Mouse (Mus musculus): ENCODE data around the gene Litaf. TPM values are rescaled to one million over a fixed set of nuclear protein-coding genes. Genes with fewer than 3 reads are reported as not detected.
"Not testable (repeated sequence)": the region's sequence is repeated elsewhere in the genome, so short reads cannot be mapped to it uniquely, and the experiment has no call there.

Gene Litaf
- polyA plus RNA-seq, 1 experiment from 2014 or later: 71.6 TPM

DNA sequence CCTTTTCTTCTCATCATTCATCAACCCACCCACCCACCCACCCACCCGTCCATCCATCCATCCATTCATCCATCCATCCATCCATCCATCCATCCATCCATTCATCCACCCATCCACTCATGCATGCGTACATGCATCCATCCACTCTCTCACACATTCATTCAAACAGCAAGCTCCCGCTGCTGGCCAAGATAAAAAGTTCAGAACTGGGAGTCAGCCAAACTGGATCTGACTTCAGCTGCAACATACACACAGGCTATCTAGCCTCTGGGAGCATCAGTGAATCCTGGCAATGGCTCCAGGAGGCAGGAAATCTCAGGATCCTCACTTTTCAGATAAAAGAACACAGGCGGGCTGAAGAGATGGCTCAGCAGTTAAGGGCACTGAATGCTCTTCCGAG lies 42.3 kb downstream of the Litaf start:
- Histone ChIP-seq H3K27me3 (ENCODE audit: control insufficient read depth, insufficient read depth, low read length) (no peaks in the 10 kb centered on the region), H3K27ac (ENCODE audit: low read depth, low read length) (no peak overlapping the region), H3K4me3 (ENCODE audit: low read depth, low read length) (no peak overlapping the region), H3K9ac (ENCODE audit: low read depth, low read length) (no peak overlapping the region), H3K9me3 (ENCODE audit: control insufficient read depth, low read length) (no peaks in the 10 kb centered on the region), H3K4me1 (replicated peaks; ENCODE audit: control insufficient read depth, insufficient read depth, low read length) (no peaks in the 10 kb centered on the region), H3K36me3 (ENCODE audit: control insufficient read depth, insufficient read depth, low read length) (no peaks in the 10 kb centered on the region), H3K4me2 (replicated peaks; ENCODE audit: low read depth, low read length) (no peak overlapping the region)
- DNase-seq (ENCODE audit: low spot score) (no peak), ATAC-seq (ENCODE audit: low FRiP score) (no peak)
- 86% methylated on average over 5 of the region's 5 CpGs for WGBS

DNA sequence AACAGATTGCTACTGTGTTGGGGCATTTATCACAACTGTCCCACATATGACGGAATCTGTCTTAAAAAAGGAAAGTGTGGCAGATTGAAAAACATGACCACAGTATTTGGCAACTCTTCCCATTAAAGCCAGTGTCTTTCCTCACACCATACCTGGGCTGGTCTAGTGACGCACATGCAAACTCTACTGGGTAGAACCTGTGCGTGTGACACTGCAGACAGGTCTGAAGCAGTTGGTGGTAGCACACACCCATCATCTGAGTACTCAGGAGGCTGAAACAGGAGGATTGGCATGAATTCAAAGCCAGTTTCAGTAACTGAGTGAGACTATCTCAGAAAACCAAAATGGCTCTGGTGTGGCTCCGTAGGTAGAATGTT lies 43.9 kb downstream of the Litaf start:
- no peak overlapping the region for H3K27ac ChIP-seq (ENCODE audit: low read depth, low read length)
- no peak overlapping the region for H3K9ac ChIP-seq (ENCODE audit: low read depth, low read length)
- H3K36me3 ChIP-seq (ENCODE audit: control insufficient read depth, insufficient read depth, low read length): no peaks in the 10 kb centered on the region
- no peak for ATAC-seq (ENCODE audit: low FRiP score)
- H3K4me2 ChIP-seq (replicated peaks; ENCODE audit: low read depth, low read length): no peak overlapping the region
- H3K27me3 ChIP-seq (ENCODE audit: control insufficient read depth, insufficient read depth, low read length): no peaks in the 10 kb centered on the region
- DNase-seq (ENCODE audit: low spot score): no peak
- no peak overlapping the region for H3K4me3 ChIP-seq (ENCODE audit: low read depth, low read length)
- WGBS: 88% methylated on average over 4 of the region's 4 CpGs
- no peaks in the 10 kb centered on the region for H3K9me3 ChIP-seq (ENCODE audit: control insufficient read depth, low read length)
- H3K4me1 ChIP-seq (replicated peaks; ENCODE audit: control insufficient read depth, insufficient read depth, low read length): no peaks in the 10 kb centered on the region

DNA sequence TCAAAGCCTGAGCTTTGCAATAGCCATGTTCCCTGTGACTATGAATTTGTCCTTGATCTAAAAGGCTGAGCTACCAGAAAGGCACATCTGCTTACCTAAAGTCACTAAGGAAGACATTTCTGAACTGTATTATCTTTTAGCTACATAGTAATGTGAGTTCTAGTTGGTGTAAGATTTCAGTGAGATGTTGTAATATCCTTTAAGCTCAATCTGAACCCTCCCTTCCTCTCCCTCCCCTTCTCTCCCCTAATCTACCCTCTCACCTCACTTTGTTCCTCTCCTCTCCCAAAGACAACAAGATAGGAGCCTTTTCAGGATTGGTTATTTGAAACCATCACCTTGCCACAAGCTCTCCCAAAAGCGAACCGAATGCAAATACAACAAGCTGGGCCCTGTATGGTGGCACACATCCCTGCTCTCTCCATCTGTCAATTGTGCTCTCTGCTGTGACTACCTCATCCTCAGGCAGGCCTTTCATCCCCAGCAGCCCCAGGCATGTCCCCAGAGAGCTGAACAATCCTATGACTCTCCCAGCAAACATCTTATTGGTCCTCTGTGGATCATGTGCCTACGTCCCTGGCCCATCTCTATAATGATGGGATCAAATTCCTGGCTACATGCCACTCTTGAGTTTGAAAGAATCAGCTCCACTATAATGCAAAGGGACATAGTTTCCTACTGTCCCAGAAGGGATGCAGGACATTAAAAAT lies 44.4 kb downstream of the Litaf start:
- H3K27me3 ChIP-seq (ENCODE audit: control insufficient read depth, insufficient read depth, low read length): no peaks in the 10 kb centered on the region
- DNase-seq (ENCODE audit: low spot score) (peak; percentile 27), ATAC-seq (ENCODE audit: low FRiP score) (peak; percentile 68)
- WGBS: 72% methylated on average over 3 of the region's 3 CpGs
- H3K9me3 ChIP-seq (ENCODE audit: control insufficient read depth, low read length): no peaks in the 10 kb centered on the region
- H3K27ac ChIP-seq (ENCODE audit: low read depth, low read length): no peak overlapping the region
- no peak overlapping the region for H3K9ac ChIP-seq (ENCODE audit: low read depth, low read length)
- no peak overlapping the region for H3K4me2 ChIP-seq (replicated peaks; ENCODE audit: low read depth, low read length)
- no peak overlapping the region for H3K4me3 ChIP-seq (ENCODE audit: low read depth, low read length)
- H3K4me1 ChIP-seq (replicated peaks; ENCODE audit: control insufficient read depth, insufficient read depth, low read length): no peaks in the 10 kb centered on the region
- H3K36me3 ChIP-seq (ENCODE audit: control insufficient read depth, insufficient read depth, low read length): no peaks in the 10 kb centered on the region

DNA sequence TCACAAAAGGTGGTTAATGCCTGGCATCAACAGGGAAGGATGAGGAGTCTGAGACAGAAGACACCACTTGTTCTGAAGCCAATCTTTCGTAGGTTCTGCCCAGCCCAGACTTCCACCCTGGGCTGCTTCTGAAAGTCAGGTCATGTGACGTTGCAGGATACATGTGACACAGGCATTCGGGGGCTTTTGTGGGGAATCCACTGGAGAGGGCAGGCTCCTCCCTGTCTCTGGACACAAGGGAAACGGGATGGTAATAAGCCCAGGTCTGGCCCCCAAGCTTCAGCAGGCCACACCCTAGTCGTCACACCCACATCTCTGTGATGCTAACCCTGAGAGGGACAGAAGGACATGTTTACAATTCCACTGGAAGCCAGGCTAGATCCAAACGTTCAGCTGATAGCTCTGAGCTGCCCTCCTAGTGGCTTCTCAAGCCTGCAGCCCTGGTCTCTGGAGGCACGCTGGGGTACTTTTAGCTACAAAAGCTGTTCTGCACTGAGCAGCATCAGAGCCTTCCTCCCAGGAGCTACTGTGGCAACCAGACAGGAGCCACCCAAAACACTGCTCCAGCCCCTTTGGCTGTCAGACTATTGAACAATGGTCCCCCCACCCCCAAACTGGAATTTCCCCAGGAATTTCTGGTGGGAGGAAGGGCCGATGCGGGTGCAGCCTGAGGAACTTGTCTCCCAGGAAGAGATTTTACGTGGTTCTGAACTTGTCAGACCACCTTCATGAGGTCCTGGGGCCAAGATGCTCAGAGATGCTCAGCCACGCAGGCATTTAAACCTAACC lies 48.0 kb downstream of the Litaf start:
- Histone ChIP-seq H3K4me1 (replicated peaks; ENCODE audit: control insufficient read depth, insufficient read depth, low read length) (no peaks in the 10 kb centered on the region), H3K4me3 (ENCODE audit: low read depth, low read length) (no peak overlapping the region), H3K9me3 (ENCODE audit: control insufficient read depth, low read length) (no peaks in the 10 kb centered on the region), H3K4me2 (replicated peaks; ENCODE audit: low read depth, low read length) (no peak overlapping the region), H3K36me3 (ENCODE audit: control insufficient read depth, insufficient read depth, low read length) (no peaks in the 10 kb centered on the region), H3K27ac (ENCODE audit: low read depth, low read length) (no peak overlapping the region), H3K27me3 (ENCODE audit: control insufficient read depth, insufficient read depth, low read length) (no peaks in the 10 kb centered on the region), H3K9ac (ENCODE audit: low read depth, low read length) (no peak overlapping the region)
- DNase-seq (ENCODE audit: low spot score): no peak
- 61% methylated on average over 11 of the region's 11 CpGs for WGBS
- ATAC-seq (ENCODE audit: low FRiP score): no peak

DNA sequence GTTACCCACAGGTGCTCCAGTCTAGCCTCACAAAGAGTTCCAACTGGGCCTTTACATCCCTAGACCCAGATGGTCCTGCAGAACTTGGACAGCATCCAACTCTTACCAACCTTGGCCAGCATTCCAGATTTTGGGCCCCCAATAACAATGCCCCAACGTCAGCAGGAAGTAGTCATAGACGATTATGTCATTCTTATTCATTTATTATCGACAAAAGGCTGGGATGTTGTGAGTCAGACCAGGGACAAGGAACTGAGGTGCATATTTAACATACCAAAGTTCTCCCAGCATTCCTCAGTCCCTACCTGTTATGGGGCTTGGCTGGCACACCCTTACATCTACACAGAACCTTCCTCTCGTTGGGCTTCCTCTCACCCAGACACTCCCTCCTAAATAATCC lies 49.6 kb downstream of the Litaf start:
- Histone ChIP-seq H3K4me2 (replicated peaks; ENCODE audit: low read depth, low read length) (no peak overlapping the region), H3K9me3 (ENCODE audit: control insufficient read depth, low read length) (no peaks in the 10 kb centered on the region), H3K4me1 (replicated peaks; ENCODE audit: control insufficient read depth, insufficient read depth, low read length) (no peaks in the 10 kb centered on the region), H3K4me3 (ENCODE audit: low read depth, low read length) (no peak overlapping the region), H3K27me3 (ENCODE audit: control insufficient read depth, insufficient read depth, low read length) (no peaks in the 10 kb centered on the region), H3K27ac (ENCODE audit: low read depth, low read length) (no peak overlapping the region), H3K36me3 (ENCODE audit: control insufficient read depth, insufficient read depth, low read length) (no peaks in the 10 kb centered on the region), H3K9ac (ENCODE audit: low read depth, low read length) (no peak overlapping the region)
- DNase-seq (ENCODE audit: low spot score): no peak
- WGBS: 88% methylated on average over 4 of the region's 4 CpGs
- ATAC-seq (ENCODE audit: low FRiP score): no peak

DNA sequence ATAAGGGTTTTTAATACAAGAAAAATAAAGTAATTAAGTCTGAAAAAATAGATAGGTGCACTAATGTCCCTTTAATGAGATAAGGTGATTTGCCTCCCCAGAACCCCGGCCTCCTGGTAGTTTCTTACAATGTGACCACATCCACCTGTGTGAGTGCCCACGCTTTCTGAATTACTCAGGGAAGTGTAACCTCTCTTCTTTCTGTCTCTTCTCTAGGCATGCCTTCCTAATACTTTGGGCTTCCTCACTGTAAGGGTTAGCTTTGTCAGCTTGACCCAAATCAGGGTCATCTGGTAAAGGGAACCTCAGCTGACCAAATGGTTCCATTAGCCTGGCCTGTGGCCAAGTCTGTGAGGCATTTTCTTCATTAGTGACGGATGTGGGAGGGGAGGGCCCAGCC lies 51.5 kb downstream of the Litaf start:
- no peak overlapping the region for H3K4me3 ChIP-seq (ENCODE audit: low read depth, low read length)
- no peak overlapping the region for H3K9ac ChIP-seq (ENCODE audit: low read depth, low read length)
- no peak overlapping the region for H3K4me2 ChIP-seq (replicated peaks; ENCODE audit: low read depth, low read length)
- no peak for DNase-seq (ENCODE audit: low spot score)
- no peaks in the 10 kb centered on the region for H3K9me3 ChIP-seq (ENCODE audit: control insufficient read depth, low read length)
- no peaks in the 10 kb centered on the region for H3K27me3 ChIP-seq (ENCODE audit: control insufficient read depth, insufficient read depth, low read length)
- WGBS: 89% methylated on average over 3 of the region's 3 CpGs
- no peak for ATAC-seq (ENCODE audit: low FRiP score)
- no peaks in the 10 kb centered on the region for H3K4me1 ChIP-seq (replicated peaks; ENCODE audit: control insufficient read depth, insufficient read depth, low read length)
- H3K27ac ChIP-seq (ENCODE audit: low read depth, low read length): no peak overlapping the region
- no peaks in the 10 kb centered on the region for H3K36me3 ChIP-seq (ENCODE audit: control insufficient read depth, insufficient read depth, low read length)

DNA sequence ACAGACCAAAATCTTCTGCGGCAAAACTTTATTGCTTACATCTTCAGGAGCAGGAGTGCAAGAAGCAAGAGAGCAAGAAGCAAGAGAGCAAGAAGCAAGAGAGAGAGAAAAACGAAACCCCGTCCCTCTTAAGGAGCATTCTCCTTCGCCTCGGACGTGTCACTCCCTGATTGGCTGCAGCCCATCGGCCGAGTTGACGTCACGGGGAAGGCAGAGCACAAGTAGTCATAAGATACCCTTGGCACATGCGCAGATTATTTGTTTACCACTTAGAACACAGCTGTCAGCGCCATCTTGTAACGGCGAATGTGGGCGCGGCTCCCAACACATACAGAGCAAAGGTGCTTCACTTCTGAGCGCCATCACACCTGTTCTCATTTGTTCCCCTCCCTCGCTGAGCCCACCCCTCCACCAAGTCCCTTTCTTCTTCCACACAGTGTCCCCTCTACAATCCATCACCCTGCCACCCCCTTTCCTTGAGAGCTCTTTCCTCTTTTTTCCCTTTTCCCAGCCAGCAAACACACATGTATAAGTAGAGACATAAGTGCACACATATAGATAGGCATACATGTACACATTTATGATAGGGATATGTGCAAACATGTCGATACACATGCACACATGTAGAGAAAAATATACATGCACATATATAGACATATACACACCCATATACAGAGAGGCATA lies 52.4 kb downstream of the Litaf start:
- H3K27ac ChIP-seq (ENCODE audit: low read depth, low read length); H3K9ac ChIP-seq (ENCODE audit: low read depth, low read length); ATAC-seq (ENCODE audit: low FRiP score); H3K36me3 ChIP-seq (ENCODE audit: control insufficient read depth, insufficient read depth, low read length); H3K9me3 ChIP-seq (ENCODE audit: control insufficient read depth, low read length); H3K4me3 ChIP-seq (ENCODE audit: low read depth, low read length); H3K4me2 ChIP-seq (replicated peaks; ENCODE audit: low read depth, low read length); H3K4me1 ChIP-seq (replicated peaks; ENCODE audit: control insufficient read depth, insufficient read depth, low read length); H3K27me3 ChIP-seq (ENCODE audit: control insufficient read depth, insufficient read depth, low read length); DNase-seq (ENCODE audit: low spot score): not testable (repeated sequence)
- 91% methylated on average over 11 of the region's 19 CpGs for WGBS

DNA sequence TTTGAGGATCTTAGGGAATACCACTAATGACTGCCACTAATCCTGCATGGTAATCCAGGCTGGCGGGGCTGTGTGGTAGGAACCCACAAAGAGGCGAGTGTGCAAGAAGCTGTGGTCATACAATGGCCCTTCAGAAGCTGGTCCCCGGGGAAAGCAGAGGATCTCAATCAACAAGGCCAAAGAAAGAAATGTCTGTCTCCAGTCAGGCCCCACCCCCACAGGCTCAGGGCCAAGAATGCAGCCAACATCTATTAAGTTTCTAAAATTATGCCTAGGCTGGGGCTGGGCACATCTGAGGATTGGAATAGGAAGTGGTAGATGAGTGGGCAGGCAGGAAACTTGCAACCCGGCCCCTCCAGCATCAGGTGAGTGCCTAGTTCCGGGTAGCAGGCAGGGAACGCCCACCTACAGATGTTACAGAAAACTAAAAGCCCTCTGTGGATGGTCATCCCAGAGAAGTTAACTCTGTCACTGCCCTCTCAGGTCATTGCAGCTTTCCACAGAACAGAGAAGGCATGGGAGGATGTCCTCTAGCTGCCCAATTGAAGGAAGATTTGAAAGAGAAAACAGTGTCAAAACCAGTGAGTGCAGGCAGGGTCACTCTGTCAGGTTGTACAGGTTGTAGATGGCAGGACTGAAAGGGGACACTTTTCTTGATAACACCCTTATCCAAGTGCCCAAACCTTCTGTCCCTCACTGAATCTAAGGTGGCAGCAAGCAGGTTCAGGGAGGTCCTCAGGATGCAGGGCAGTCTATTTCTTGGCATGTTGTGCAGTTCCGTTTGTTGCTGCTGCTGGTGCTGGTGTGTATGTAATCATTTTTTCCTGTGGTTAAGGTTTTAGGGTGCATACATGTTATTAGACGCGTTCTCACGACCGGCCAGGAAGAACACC lies 53.1 kb downstream of the Litaf start:
- WGBS: 75% methylated on average over 11 of the region's 11 CpGs
- Histone ChIP-seq H3K9me3 (ENCODE audit: control insufficient read depth, low read length) (no peaks in the 10 kb centered on the region), H3K27me3 (ENCODE audit: control insufficient read depth, insufficient read depth, low read length) (no peaks in the 10 kb centered on the region), H3K4me2 (replicated peaks; ENCODE audit: low read depth, low read length) (no peak overlapping the region), H3K4me3 (ENCODE audit: low read depth, low read length) (no peak overlapping the region), H3K4me1 (replicated peaks; ENCODE audit: control insufficient read depth, insufficient read depth, low read length) (no peaks in the 10 kb centered on the region; the same call in 1 of the 2 replicates), H3K27ac (ENCODE audit: low read depth, low read length) (peak overlapping the region; percentile 42; the same call in 1 of the 2 replicates), H3K36me3 (ENCODE audit: control insufficient read depth, insufficient read depth, low read length) (no peaks in the 10 kb centered on the region), H3K9ac (ENCODE audit: low read depth, low read length) (no peak overlapping the region)
- DNase-seq (ENCODE audit: low spot score): peak; percentile 35
- ATAC-seq (ENCODE audit: low FRiP score): no peak
